Mouse (Mus musculus) liver, postnatal 0 days (tissue): ENCODE results near the gene Lrrc8b. TPM values are rescaled to one million over a fixed set of nuclear protein-coding genes. Genes with fewer than 3 reads are reported as not detected.
A peak's percentile ranks its signal among the peaks of the same experiment; 100 is the strongest.

ENCODE experiments used
- ATAC-seq: fragments of 200-750 bp; cut with Nextera tagmentation; 2 replicates; pipeline ENCODE4 v1.8.0; 2017; ENCODE audit warnings: mild to moderate bottlenecking, moderate library complexity
- DNase-seq: peaks from one replicate; pipeline ENCODE4 v3.0.0-alpha.2; 2016
- H3K27ac ChIP-seq: fragments of 300-500 bp; sonication (generic); 2 replicates; pipeline ENCODE4 v1.5.1; 2014; ENCODE audit warnings: antibody characterized with exemption, moderate library complexity, mild to moderate bottlenecking, low read depth
- H3K27me3 ChIP-seq: fragments of 300-500 bp; sonication (generic); 2 replicates; pipeline ENCODE4 v1.6.1; 2014; ENCODE audit warnings: low read length, control low read depth, mixed read lengths; ENCODE audit not compliant: insufficient read depth
- H3K36me3 ChIP-seq: fragments of 300-500 bp; sonication (generic); replicated peaks from 2 replicates; pipeline ENCODE4 v1.6.1; 2014; ENCODE audit warnings: mild to moderate bottlenecking, control low read depth, low read length, moderate library complexity, mixed read lengths; ENCODE audit not compliant: insufficient read depth
- H3K4me1 ChIP-seq: fragments of 300-500 bp; sonication (generic); 2 replicates; pipeline ENCODE4 v1.6.1; 2014; ENCODE audit warnings: antibody characterized with exemption, mild to moderate bottlenecking, control low read depth; ENCODE audit not compliant: insufficient read depth
- H3K4me2 ChIP-seq: fragments of 300-500 bp; sonication (generic); 2 replicates; pipeline ENCODE4 v1.6.1; 2014; ENCODE audit warnings: low read depth, mild to moderate bottlenecking, low read length, moderate library complexity, mixed read lengths
- H3K4me3 ChIP-seq: fragments of 300-500 bp; sonication (generic); 2 replicates; pipeline ENCODE4 v1.5.1; 2014; ENCODE audit warnings: low read depth, low read length
- H3K9ac ChIP-seq: fragments of 300-500 bp; sonication (generic); replicated peaks from 2 replicates; pipeline ENCODE4 v1.6.1; 2014; ENCODE audit warnings: mild to moderate bottlenecking, moderate library complexity
- H3K9me3 ChIP-seq: fragments of 300-500 bp; sonication (generic); 2 replicates; pipeline ENCODE4 v1.6.1; 2016; ENCODE audit warnings: mild to moderate bottlenecking, control low read depth, low read length, mixed read lengths
- CTCF ChIP-seq: sonication (generic); IDR thresholded peaks from 2 replicates; pipeline ENCODE4 v1.5.1; 2016; ENCODE audit warnings: antibody characterized with exemption, low read depth
- EP300 ChIP-seq: IDR thresholded peaks from 2 replicates; pipeline ENCODE4 v1.6.1; 2016; ENCODE audit warnings: antibody characterized with exemption, low read depth, mild to moderate bottlenecking
- WGBS: fragments of 180-500 bp; shearing (Covaris S2); extraction: QIAGEN DNeasy Blood & Tissue Kit; methylation state at CpG from one replicate; pipeline ENCODE4 v1.1.7; 2014; ENCODE audit not compliant: insufficient replicate concordance; 5-methylcytosine and 5-hydroxymethylcytosine counted together
- polyA plus RNA-seq: library from polyadenylated mRNA; unstranded; fragments of >200 nt; fragmentation: Nextera tagmentation; extraction: Ambion mirVana; gene quantifications from 2 replicates; pipeline ENCODE4 v1.2.1, GENCODE M21; 2015

Lrrc8b gene
- polyA plus RNA-seq, 1 experiment from 2014 or later, result 1.4 TPM

DNA sequence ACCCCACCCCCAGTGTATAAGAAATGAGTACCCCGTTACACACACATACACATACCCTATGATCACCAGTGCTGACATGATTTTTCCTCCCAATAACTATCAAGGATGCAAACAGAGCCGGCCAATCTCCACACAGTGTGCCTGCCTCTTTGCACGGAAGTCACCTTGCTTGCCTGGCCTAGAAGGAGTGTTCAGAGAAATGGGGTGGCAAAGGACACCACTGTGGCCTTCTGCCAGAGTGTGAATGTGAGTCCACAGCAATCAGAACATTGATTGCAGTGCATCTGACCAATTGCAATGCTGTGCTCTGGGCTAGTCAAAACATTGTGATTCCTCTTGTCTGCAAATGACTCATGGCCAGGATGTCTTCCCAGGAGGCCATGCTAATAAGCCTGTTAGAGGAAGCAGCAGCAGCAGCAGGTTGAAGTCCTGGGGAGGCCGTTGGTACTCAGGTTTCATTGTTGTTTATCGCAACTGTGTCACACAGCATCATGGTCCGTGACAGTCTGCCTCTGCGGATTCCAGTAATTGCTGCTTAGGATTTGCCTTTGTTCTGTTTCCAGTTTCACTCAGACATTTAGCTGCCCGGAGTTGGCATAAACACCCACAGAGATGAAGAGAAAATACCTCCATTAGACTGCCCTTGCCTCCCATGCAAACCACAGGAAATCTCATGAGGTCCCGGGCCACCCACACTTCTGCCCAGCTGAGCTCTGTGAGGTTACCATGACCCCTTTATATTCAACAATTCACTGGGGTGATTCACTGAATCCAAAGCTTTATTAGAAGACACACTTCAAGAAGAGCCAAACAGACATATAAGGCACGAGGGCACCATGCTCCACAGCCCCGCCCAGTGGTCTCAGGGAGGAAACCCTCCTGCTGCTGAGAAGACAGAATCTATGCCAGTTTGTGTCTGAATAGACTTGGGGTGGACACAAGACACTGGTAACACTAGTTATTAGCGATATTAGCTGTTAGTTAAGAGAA is 84.9 kb downstream of the Lrrc8b start:
- Histone ChIP-seq H3K27ac (no peak overlapping the region), H3K36me3 (no peaks in the 10 kb centered on the region), H3K4me3 (no peak overlapping the region), H3K4me2 (no peak overlapping the region), H3K27me3 (0 out of 2 replicates have a peak, but pooled peaks cover under 1% of the 10 kb centered on the region), H3K9ac (no peak overlapping the region), H3K4me1 (peaks cover 5% of the 10 kb centered on the region), H3K9me3 (peaks cover 2% of the 10 kb centered on the region; the same call in 1 of the 2 replicates)
- no peak for DNase-seq
- no peak for ATAC-seq
- WGBS, result 52% methylated on average over 12 of the region's 12 CpGs
- no peak for TF ChIP-seq EP300
- peak; percentile 49 for TF ChIP-seq CTCF

DNA sequence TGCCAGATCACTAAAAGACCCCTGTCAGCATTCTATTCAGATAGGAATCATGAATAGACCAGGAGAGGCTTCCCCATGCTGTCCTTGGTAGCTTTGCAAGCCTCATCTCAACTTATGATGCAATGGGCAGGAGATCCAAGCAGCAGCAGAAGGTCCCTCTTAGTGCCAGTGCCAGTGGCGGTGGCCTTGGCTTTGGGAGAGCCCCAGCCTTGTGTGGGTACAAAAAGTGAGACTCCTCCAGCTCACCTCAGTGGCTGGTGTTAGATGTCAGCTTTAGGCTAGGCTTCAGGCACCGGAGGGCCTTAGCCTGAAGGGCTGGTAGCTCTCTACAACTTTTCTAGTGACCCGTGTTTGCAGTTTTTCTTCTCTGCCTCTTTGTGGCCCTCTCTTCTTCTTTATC is 85.6 kb downstream of the Lrrc8b start:
- no peak overlapping the region for H3K27ac ChIP-seq
- H3K9ac ChIP-seq, result no peak overlapping the region
- no peak for TF ChIP-seq EP300
- TF ChIP-seq CTCF, result no peak
- no peaks in the 10 kb centered on the region for H3K36me3 ChIP-seq
- H3K4me3 ChIP-seq, result no peak overlapping the region
- H3K27me3 ChIP-seq, result no peaks in the 10 kb centered on the region
- ATAC-seq, result no peak
- H3K4me2 ChIP-seq, result no peak overlapping the region
- no peak for DNase-seq
- no peaks in the 10 kb centered on the region for H3K4me1 ChIP-seq
- H3K9me3 ChIP-seq, result peaks cover 2% of the 10 kb centered on the region; the same call in 1 of the 2 replicates
- WGBS, result 89% methylated on average over 3 of the region's 3 CpGs

DNA sequence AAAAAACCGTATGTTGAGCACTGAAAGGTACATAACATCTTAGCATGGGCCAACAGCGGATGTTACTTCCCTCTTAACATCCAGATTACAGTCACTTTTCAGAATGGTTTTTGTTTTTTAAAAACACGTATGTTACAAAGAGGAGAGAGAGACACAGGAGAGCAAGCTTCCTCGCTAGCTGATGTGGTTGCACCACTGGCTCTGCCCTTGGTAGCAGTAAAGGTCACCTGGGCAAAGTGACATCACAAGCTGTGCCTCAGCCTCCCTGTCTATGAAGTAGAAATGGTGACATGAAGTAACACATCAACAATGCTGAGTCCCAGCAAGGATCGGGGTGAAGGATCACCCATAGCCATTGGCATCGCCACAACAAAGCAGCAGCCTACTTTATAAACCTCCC is 93.2 kb downstream of the Lrrc8b start:
- Histone ChIP-seq H3K27ac (no peak overlapping the region), H3K9ac (no peak overlapping the region), H3K4me3 (no peak overlapping the region), H3K4me1 (no peaks in the 10 kb centered on the region), H3K36me3 (no peaks in the 10 kb centered on the region), H3K27me3 (no peaks in the 10 kb centered on the region), H3K4me2 (no peak overlapping the region), H3K9me3 (no peaks in the 10 kb centered on the region)
- no peak for DNase-seq
- ATAC-seq, result no peak
- 85% methylated on average over 6 of the region's 6 CpGs for WGBS
- TF ChIP-seq CTCF, result no peak
- TF ChIP-seq EP300, result no peak

DNA sequence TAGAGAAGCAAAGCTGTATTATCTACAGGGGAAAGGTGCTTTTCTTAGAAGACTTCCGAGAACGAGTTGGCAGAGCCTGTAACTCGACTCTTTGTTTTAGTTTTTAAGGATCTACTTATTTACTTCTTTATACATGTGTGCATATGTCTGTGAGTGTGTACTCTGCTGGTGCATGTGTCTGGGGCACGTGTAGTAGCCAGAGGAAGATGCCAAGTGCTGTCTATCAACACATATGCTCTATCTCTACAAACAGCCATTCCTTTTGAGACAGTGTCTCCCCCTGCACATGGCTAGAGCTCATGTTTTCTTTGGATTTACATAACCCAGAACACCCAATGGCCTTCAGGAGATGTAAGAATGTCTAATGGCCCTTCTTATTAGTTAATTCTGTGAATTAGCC is 96.7 kb downstream of the Lrrc8b start:
- H3K27ac ChIP-seq, result no peak overlapping the region
- 61% methylated on average over 4 of the region's 4 CpGs for WGBS
- no peak for ATAC-seq
- H3K27me3 ChIP-seq, result no peaks in the 10 kb centered on the region
- no peak overlapping the region for H3K9ac ChIP-seq
- H3K4me1 ChIP-seq, result no peaks in the 10 kb centered on the region
- DNase-seq, result no peak
- TF ChIP-seq CTCF, result no peak
- TF ChIP-seq EP300, result no peak
- H3K4me2 ChIP-seq, result no peak overlapping the region
- H3K36me3 ChIP-seq, result no peaks in the 10 kb centered on the region
- H3K9me3 ChIP-seq, result no peaks in the 10 kb centered on the region
- H3K4me3 ChIP-seq, result no peak overlapping the region

GRCm38 (mm10) chr5:105515532-105515931 is 100.0 kb downstream of the Lrrc8b start:
- Histone ChIP-seq H3K27me3 (no peaks in the 10 kb centered on the region), H3K27ac (no peak overlapping the region), H3K9me3 (no peaks in the 10 kb centered on the region), H3K4me1 (peaks cover 7% of the 10 kb centered on the region), H3K4me2 (no peak overlapping the region), H3K9ac (no peak overlapping the region), H3K4me3 (no peak overlapping the region), H3K36me3 (no peaks in the 10 kb centered on the region)
- 49% methylated on average over 6 of the region's 6 CpGs for WGBS
- no peak for TF ChIP-seq CTCF
- no peak for TF ChIP-seq EP300
- DNase-seq, result no peak
- no peak for ATAC-seq

GRCm38 (mm10) chr5:105516290-105516689 is 100.7 kb downstream of the Lrrc8b start:
- WGBS, result 71% methylated on average over 3 of the region's 3 CpGs
- ATAC-seq, result no peak
- Histone ChIP-seq H3K9ac (no peak overlapping the region), H3K4me1 (peaks cover 11% of the 10 kb centered on the region), H3K36me3 (no peaks in the 10 kb centered on the region), H3K27me3 (no peaks in the 10 kb centered on the region), H3K4me3 (no peak overlapping the region), H3K27ac (no peak overlapping the region), H3K9me3 (no peaks in the 10 kb centered on the region), H3K4me2 (no peak overlapping the region)
- DNase-seq, result no peak
- no peak for TF ChIP-seq EP300
